Mouse (Mus musculus) telencephalon, adult 2 months (tissue): ENCODE measurements around the gene Krtap9-1.
"Not testable (repeated sequence)": the region's sequence is repeated elsewhere in the genome, so short reads cannot be mapped to it uniquely, and the experiment has no call there.

ENCODE experiments used
- DNase-seq: peaks from one replicate; pipeline ENCODE4 v3.0.0-alpha.2; 2011; ENCODE audit warnings: low read depth, low spot score

The Krtap9-1 gene

GRCm38 (mm10) chr11:99873089-99873488, at the start of gene Krtap9-1:
TSS of gene Krtap9-1 (plus strand) at chr11:99873389.
- not testable (repeated sequence) for DNase-seq

DNA sequence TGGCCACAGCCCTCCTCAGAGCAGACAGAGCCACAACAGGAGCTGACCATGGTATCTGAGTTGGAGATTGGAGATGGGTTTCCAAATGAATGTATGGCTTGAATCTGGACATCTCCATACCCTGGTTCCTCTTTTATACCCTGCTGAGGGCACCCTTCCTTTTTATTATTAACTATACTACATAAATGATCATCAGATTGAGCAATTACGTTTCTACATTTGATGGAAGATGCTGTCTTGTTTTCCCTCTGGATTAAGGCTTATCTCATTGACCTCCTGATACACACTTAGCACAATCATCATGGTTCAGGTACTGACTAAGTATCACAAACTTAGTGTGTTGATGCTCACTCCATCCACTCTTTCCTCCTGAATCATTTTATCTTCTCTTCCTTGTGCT, 35.2 kb upstream of the Krtap9-1 start, which contains the start of gene 2300003K06Rik:
TSS of gene 2300003K06Rik (minus strand) at position 101 of the 400 bp plus-strand sequence.
- DNase-seq = no peak

DNA sequence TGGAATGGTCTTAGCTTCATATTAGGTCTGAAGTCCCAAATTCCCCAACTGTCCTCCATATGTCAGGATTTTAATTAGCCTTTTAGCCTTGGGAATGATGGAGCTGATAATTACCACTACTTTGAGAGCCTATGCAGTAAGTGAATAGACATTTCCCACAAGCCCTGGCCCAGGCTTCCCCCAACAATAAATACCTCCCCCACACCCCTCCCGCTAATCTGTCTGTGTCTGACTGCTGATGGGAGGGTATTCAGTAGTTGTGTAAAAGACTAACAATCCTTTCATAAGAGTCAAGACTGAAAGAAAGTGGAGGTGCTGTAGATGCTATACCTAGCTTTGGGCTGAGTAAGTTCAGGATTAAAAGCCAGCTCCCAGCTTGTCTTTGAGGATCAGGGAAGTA, 31.0 kb upstream of the Krtap9-1 start:
- DNase-seq = no peak

- DNase-seq = no peak
Measured at GRCm38 (mm10) chr11:99846746-99847145, 26.4 kb upstream of the Krtap9-1 start.

DNA sequence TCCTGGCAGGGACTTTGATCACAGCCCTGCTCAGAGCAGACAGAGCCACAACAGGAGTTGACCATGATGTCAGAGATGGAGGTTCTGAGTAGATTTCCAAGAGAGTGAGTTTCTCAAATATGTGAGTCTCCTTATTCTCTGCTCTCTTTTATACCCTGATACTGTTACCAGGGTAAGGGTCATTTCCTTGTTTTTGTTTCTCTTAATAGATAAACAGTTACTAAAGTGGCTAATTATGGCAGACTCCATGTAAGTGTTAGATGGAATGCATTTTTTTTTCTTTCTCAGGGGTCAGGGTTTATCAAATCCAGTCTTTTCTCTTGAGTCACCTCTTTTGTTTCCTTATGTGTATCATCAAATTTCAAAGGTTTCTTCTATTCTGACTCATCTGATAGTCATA, 21.7 kb upstream of the Krtap9-1 start, which contains the start of gene Krtap4-16:
TSS of gene Krtap4-16 (minus strand) at position 101 of the 400 bp plus-strand sequence.
- DNase-seq = no peak

- DNase-seq = no peak
Measured at GRCm38 (mm10) chr11:99854121-99854520, 19.1 kb upstream of the Krtap9-1 start.

GRCm38 (mm10) chr11:99857617-99858016, 15.6 kb upstream of the Krtap9-1 start, which contains the start of gene Gm11568:
TSS of gene Gm11568 (plus strand) at chr11:99857917.
- DNase-seq = no peak

GRCm38 (mm10) chr11:99858761-99859160, 14.4 kb upstream of the Krtap9-1 start:
- DNase-seq = no peak

DNA sequence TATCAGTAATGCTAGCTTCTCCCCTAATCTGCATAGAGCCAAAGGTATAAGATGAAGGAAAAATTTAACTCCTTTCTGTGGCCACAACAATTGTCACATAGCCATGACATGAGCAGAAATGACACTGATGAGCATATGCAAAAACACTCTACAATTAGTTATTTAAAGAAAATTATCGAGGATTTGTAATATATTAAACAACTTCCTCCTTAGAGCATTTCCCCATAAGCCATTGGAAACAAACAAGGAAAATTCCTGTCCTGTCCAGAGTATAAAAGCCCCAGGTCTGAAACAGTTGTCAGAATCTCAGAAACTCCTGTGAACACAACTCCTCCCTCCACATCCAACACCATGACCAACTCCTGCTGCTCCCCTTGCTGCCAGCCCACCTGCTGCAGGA, 9.0 kb upstream of the Krtap9-1 start, which contains the start of gene Gm11559:
TSS of gene Gm11559 (plus strand) at position 301 of the 400 bp plus-strand sequence.
- DNase-seq = not testable (repeated sequence)

- DNase-seq = not testable (repeated sequence)
Measured at GRCm38 (mm10) chr11:99878887-99879286, 5.7 kb downstream of the Krtap9-1 start, which contains the start of gene Gm11567. TSS of gene Gm11567 (plus strand) at chr11:99879187.

- no peak for DNase-seq
Measured at GRCm38 (mm10) chr11:99907620-99908019, 34.4 kb downstream of the Krtap9-1 start, which contains the start of gene Krtap31-1. TSS of gene Krtap31-1 (plus strand) at chr11:99907920.

DNA sequence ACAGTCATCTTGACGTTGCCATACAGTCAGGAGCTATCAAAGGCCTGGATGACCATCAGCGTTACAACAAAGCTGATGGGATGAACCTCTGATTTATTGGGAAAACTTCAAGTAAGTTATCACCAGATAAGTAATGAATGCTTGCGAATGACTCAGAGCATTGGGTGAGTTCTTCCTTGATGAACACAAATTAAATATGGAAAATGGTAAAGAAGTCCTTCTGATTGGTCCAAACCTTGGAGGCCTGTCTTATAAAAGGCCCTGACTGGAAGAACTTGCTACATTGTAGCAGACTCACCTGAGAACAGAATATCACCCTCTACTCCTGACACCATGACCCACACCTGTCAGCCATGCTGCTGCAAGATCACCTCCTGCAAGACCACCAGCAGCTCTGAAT, 41.3 kb downstream of the Krtap9-1 start, which contains the start of gene Gm11565:
TSS of gene Gm11565 (plus strand) at position 301 of the 400 bp plus-strand sequence.
- no peak for DNase-seq
